17 mouse cellular contexts compared by ENCODE assay signal in genomic region chr10:59638576-59638975, GRCm38 (mm10). TPM values are rescaled to one million over a fixed set of nuclear protein-coding genes. Genes with fewer than 3 reads are reported as not detected.
A peak's percentile ranks its signal among the peaks of the same experiment; 100 is the strongest.
DNase-seq lines count a peak whose midpoint lies in the region; ATAC-seq lines count a peak whose summit lies in the region.
"Had no signal": no experiment of that assay in that cellular context is flagged by ENCODE, and none has a peak within 500 bp of the region (broad histone marks: within the 10 kb centered on the region; RNA-seq: fewer than 3 reads in every experiment).

No protein-coding gene starts in this region.

- no peak overlapping the region for H3K4me2 ChIP-seq in limb, embryonic 12.5 days
- H3K4me2 ChIP-seq in heart, embryonic 15.5 days, result no peak overlapping the region
- H3K4me2 ChIP-seq: forebrain, embryonic 12.5 days; lung, embryonic 15.5 days had no signal

- no peak overlapping the region for H3K9ac ChIP-seq in limb, embryonic 12.5 days (replicated peaks)
- H3K9ac ChIP-seq in heart, embryonic 15.5 days, result no peak overlapping the region
- H3K9ac ChIP-seq: forebrain, embryonic 12.5 days; lung, embryonic 15.5 days had no signal

- no peaks in the 10 kb centered on the region for H3K36me3 ChIP-seq in limb, embryonic 12.5 days
- H3K36me3 ChIP-seq in limb, embryonic 10.5 days, result no peaks in the 10 kb centered on the region
- no peaks in the 10 kb centered on the region for H3K36me3 ChIP-seq in heart, embryonic 15.5 days
- H3K36me3 ChIP-seq: forebrain, embryonic 12.5 days; lung, embryonic 15.5 days; midbrain, embryonic 10.5 days had no signal

- WGBS in limb, embryonic 12.5 days, result 86% methylated on average over 6 of the region's 6 CpGs
- 92% methylated on average over 6 of the region's 6 CpGs for WGBS in limb, embryonic 10.5 days
- 64% methylated on average over 6 of the region's 6 CpGs for WGBS in heart, embryonic 15.5 days

- peaks cover 23% of the 10 kb centered on the region for H3K4me1 ChIP-seq in limb, embryonic 12.5 days (replicated peaks)
- peaks cover 16% of the 10 kb centered on the region; the same call in 1 of the 2 replicates for H3K4me1 ChIP-seq in limb, embryonic 10.5 days
- H3K4me1 ChIP-seq in heart, embryonic 15.5 days (replicated peaks), result no peaks in the 10 kb centered on the region; the same call in 1 of the 2 replicates
- H3K4me1 ChIP-seq: forebrain, embryonic 12.5 days had no signal

- ATAC-seq in limb, embryonic 12.5 days (ENCODE audit: insufficient number of reproducible peaks, insufficient read depth, low FRiP score, low TSS enrichment, low read depth), result no peak
- no peak for ATAC-seq in heart, embryonic 15.5 days (replicated peaks; ENCODE audit: insufficient number of reproducible peaks, insufficient read depth, low FRiP score, low read depth)
- ATAC-seq: intestine, embryonic 16.5 days had no signal

- no peaks in the 10 kb centered on the region for H3K9me3 ChIP-seq in limb, embryonic 12.5 days
- H3K9me3 ChIP-seq in limb, embryonic 10.5 days (replicated peaks), result no peaks in the 10 kb centered on the region
- H3K9me3 ChIP-seq in heart, embryonic 15.5 days (replicated peaks), result no peaks in the 10 kb centered on the region
- H3K9me3 ChIP-seq: forebrain, embryonic 12.5 days; lung, embryonic 15.5 days; midbrain, embryonic 10.5 days had no signal

- no peak overlapping the region for H3K4me3 ChIP-seq in limb, embryonic 12.5 days (replicated peaks)
- no peak overlapping the region for H3K4me3 ChIP-seq in limb, embryonic 10.5 days
- H3K4me3 ChIP-seq in heart, embryonic 15.5 days, result no peak overlapping the region
- H3K4me3 ChIP-seq: forebrain, embryonic 12.5 days; lung, embryonic 15.5 days; midbrain, embryonic 10.5 days had no signal

- DNase-seq in limb, embryonic 10.5 days (ENCODE audit: low spot score), result no peak
- DNase-seq in adipocyte (ENCODE audit: low spot score), result peak; percentile 50
- peak; percentile 27 for DNase-seq in skeletal muscle tissue, adult 2 months (ENCODE audit: low read depth, low spot score)
- DNase-seq in urinary bladder, postnatal 36 days (ENCODE audit: low spot score in 2 of 2), result no peak
- DNase-seq in cerebellum, postnatal 14 days, result no peak
- DNase-seq: adrenal gland, postnatal 10 days; cerebellum, adult 8-10 months; kidney, postnatal 14 days; liver; thymus, postnatal 14 days had no signal

- peak overlapping the region; percentile 85; the same call in 1 of the 2 replicates for H3K27ac ChIP-seq in limb, embryonic 12.5 days
- H3K27ac ChIP-seq in limb, embryonic 10.5 days, result no peak overlapping the region
- 0 out of 2 replicates have a peak overlapping the region, but pooled peaks have one; percentile 28 for H3K27ac ChIP-seq in heart, embryonic 15.5 days
- H3K27ac ChIP-seq: forebrain, embryonic 12.5 days; lung, embryonic 15.5 days; midbrain, embryonic 10.5 days had no signal

- H3K27me3 ChIP-seq in limb, embryonic 12.5 days, result no peaks in the 10 kb centered on the region
- H3K27me3 ChIP-seq in limb, embryonic 10.5 days (ENCODE audit: low read depth, poor library complexity, severe bottlenecking), result no peaks in the 10 kb centered on the region
- no peaks in the 10 kb centered on the region for H3K27me3 ChIP-seq in heart, embryonic 15.5 days
- H3K27me3 ChIP-seq: forebrain, embryonic 12.5 days; lung, embryonic 15.5 days had no signal

RNA-seq across cellular contexts. Expression of gene Mcu, which starts 22.1 kb away (rescaled TPM):
- polyA plus RNA-seq in limb, embryonic 12.5 days (2016; fragmentation: Nextera tagmentation; extraction: Ambion mirVana), result 45.3 and 48.4 TPM in 2 replicates
- polyA plus RNA-seq in limb, embryonic 10.5 days (2016; fragmentation: Nextera tagmentation; extraction: Ambion mirVana), result 17.4 and 28.3 TPM in 2 replicates
- 22.0 and 24.2 TPM in 2 replicates for polyA plus RNA-seq in heart, embryonic 15.5 days (2015; fragmentation: Nextera tagmentation; extraction: Ambion mirVana)

RNA-seq across cellular contexts. Expression of gene Gm10322, which starts 22.7 kb away (rescaled TPM):
- polyA plus RNA-seq in limb, embryonic 12.5 days (2016; fragmentation: Nextera tagmentation; extraction: Ambion mirVana), result not detected in 2 replicates
- not detected in 2 replicates for polyA plus RNA-seq in limb, embryonic 10.5 days (2016; fragmentation: Nextera tagmentation; extraction: Ambion mirVana)
- not detected in 2 replicates for polyA plus RNA-seq in heart, embryonic 15.5 days (2015; fragmentation: Nextera tagmentation; extraction: Ambion mirVana)
- polyA plus RNA-seq: forebrain, embryonic 12.5 days; hindbrain, embryonic 11.5 days; intestine, embryonic 16.5 days; lung, embryonic 15.5 days; midbrain, embryonic 10.5 days had no signal

Comparison
In these comparisons a context has a peak if more than half of its experiments do, and no peak if none do; other contexts are left out.
1. DNase-seq: peak in adipocyte (single experiment) and skeletal muscle tissue, adult 2 months (single experiment); none in limb, embryonic 10.5 days (single experiment), urinary bladder, postnatal 36 days (0 of 2) and cerebellum, postnatal 14 days (0 of 2).